Mouse (Mus musculus): ENCODE data around the gene Gm11639. TPM values are rescaled to one million over a fixed set of nuclear protein-coding genes. Genes with fewer than 3 reads are reported as not detected.

The Gm11639 gene
- polyA plus RNA-seq, 1 experiment from 2014 or later: 0.01 TPM

DNA sequence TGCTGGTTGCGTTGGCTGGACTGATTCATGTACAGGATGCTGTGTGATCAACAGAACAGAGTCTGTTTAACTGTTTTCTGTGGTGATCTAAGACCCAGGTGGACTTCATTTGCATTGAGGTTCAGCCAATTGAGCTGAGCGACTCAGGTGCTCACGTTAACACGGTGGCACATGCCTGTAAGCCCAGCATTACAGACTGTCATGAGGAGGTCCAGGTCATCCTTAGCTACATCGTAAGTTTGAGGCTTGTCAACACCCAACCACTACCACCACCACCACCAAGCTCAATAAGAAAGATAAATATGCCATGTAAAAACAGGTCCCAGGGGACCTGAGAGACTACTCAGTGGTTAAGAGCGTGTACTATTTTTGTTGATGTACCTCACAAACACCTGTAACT lies 40.1 kb upstream of the Gm11639 start:
- Histone ChIP-seq H3K4me2 (ENCODE audit: low read length) (no peak overlapping the region), H3K27me3 (ENCODE audit: insufficient read depth, low read length) (no peaks in the 10 kb centered on the region), H3K9ac (ENCODE audit: low read depth, low read length) (no peak overlapping the region), H3K9me3 (replicated peaks; ENCODE audit: low read length) (no peaks in the 10 kb centered on the region), H3K4me3 (replicated peaks; ENCODE audit: low read depth, low read length) (no peak overlapping the region), H3K36me3 (ENCODE audit: insufficient read depth, low read length) (no peaks in the 10 kb centered on the region), H3K27ac (no peak overlapping the region), H3K4me1 (replicated peaks; ENCODE audit: insufficient read depth, low read length) (no peaks in the 10 kb centered on the region)
- ATAC-seq (replicated peaks; ENCODE audit: low FRiP score, low read depth) (no peak), DNase-seq (ENCODE audit: low spot score) (no peak)
- no peak for TF ChIP-seq CTCF (IDR thresholded peaks at IDR 0.05; ENCODE audit: low read depth)
- 86% methylated on average over 6 of the region's 6 CpGs for WGBS

DNA sequence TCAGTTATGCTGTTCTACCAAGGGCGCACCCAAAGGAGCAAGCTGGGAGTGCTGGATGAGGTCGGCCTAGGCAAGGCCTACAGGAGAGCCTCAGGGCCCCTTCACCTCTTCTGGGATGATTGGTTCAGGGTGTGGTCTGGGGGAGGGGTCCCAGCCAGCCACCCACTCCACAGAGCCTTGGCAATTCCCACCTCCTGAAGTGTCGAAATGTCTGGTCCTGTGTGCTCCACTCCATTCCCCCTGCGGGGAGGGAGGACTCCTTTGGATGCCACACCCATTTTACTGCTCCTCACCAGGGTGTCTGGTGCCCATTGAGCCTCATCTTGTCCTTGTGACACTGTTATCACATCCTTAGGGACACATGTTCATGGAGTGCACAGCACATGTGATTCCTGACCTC lies 39.3 kb upstream of the Gm11639 start:
- Histone ChIP-seq H3K27me3 (ENCODE audit: insufficient read depth, low read length) (no peaks in the 10 kb centered on the region), H3K4me3 (replicated peaks; ENCODE audit: low read depth, low read length) (no peak overlapping the region), H3K4me2 (ENCODE audit: low read length) (no peak overlapping the region), H3K9me3 (replicated peaks; ENCODE audit: low read length) (no peaks in the 10 kb centered on the region), H3K9ac (ENCODE audit: low read depth, low read length) (no peak overlapping the region), H3K4me1 (replicated peaks; ENCODE audit: insufficient read depth, low read length) (no peaks in the 10 kb centered on the region), H3K36me3 (ENCODE audit: insufficient read depth, low read length) (no peaks in the 10 kb centered on the region), H3K27ac (no peak overlapping the region)
- WGBS: 65% methylated on average over 4 of the region's 4 CpGs
- no peak for ATAC-seq (replicated peaks; ENCODE audit: low FRiP score, low read depth)
- DNase-seq (ENCODE audit: low spot score): no peak
- TF ChIP-seq CTCF (IDR thresholded peaks at IDR 0.05; ENCODE audit: low read depth): no peak

DNA sequence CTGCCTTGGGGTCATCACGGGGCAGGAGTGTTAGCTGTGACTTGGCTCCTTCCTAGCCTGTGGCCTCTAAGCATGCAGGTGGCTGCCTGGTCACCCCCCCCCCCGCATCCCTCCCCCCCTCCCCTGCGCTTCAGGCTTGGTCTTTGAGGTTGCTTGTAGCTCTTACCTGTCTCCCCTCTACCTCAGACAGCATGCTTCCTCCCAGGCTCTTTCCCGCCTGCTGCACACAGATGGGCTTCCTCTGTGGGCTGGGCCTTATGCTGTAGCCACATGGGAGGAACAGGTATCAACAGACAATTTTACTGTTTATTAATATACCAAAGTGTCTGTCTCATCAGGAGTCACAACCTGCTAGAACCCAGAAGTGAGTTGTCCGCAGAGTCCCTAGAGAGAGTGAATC lies 38.9 kb upstream of the Gm11639 start:
- Histone ChIP-seq H3K4me3 (replicated peaks; ENCODE audit: low read depth, low read length) (no peak overlapping the region), H3K27me3 (ENCODE audit: insufficient read depth, low read length) (no peaks in the 10 kb centered on the region), H3K4me2 (ENCODE audit: low read length) (no peak overlapping the region), H3K9me3 (replicated peaks; ENCODE audit: low read length) (no peaks in the 10 kb centered on the region), H3K36me3 (ENCODE audit: insufficient read depth, low read length) (no peaks in the 10 kb centered on the region), H3K27ac (no peak overlapping the region), H3K4me1 (replicated peaks; ENCODE audit: insufficient read depth, low read length) (no peaks in the 10 kb centered on the region), H3K9ac (ENCODE audit: low read depth, low read length) (no peak overlapping the region)
- TF ChIP-seq CTCF (IDR thresholded peaks at IDR 0.05; ENCODE audit: low read depth): no peak
- no peak for ATAC-seq (replicated peaks; ENCODE audit: low FRiP score, low read depth)
- no peak for DNase-seq (ENCODE audit: low spot score)
- 76% methylated on average over 5 of the region's 5 CpGs for WGBS

DNA sequence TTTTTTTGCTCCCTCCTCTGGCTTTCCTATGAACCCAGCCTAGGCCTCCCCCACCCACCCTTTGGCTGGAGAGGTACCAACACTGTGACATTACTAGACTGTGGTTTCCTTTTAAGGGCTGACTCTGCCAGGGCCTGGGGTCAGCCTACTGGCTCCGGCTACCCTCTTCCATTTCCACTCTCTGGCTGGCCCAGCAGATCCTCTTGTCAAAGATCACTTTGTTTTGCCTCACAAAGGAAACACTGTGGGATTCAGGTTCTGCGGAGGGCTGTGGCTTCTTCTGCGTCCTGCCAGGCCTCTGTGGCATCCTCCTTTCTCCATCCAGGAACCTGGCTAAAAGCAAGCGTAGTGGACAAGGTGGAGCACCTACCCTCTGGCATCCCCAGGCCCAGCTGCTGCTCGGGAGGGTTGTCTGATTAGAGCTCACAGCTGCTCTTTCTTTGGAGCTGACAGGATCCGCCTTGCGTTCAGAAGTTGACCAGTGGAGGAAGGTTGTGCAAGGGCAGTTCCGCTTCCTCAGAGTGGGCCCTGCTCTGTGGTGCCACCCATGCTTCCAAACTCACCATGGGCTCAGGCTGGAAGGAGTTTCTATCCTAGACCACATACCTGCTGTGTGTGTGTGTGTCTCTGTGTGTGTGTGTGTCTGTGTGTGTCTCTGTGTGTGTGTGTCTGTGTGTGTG lies 38.2 kb upstream of the Gm11639 start:
- Histone ChIP-seq H3K4me1 (replicated peaks; ENCODE audit: insufficient read depth, low read length) (no peaks in the 10 kb centered on the region), H3K27ac (no peak overlapping the region), H3K36me3 (ENCODE audit: insufficient read depth, low read length) (no peaks in the 10 kb centered on the region), H3K4me2 (ENCODE audit: low read length) (no peak overlapping the region), H3K9me3 (replicated peaks; ENCODE audit: low read length) (no peaks in the 10 kb centered on the region), H3K27me3 (ENCODE audit: insufficient read depth, low read length) (no peaks in the 10 kb centered on the region), H3K4me3 (replicated peaks; ENCODE audit: low read depth, low read length) (no peak overlapping the region), H3K9ac (ENCODE audit: low read depth, low read length) (no peak overlapping the region)
- 75% methylated on average over 8 of the region's 8 CpGs for WGBS
- DNase-seq (ENCODE audit: low spot score) (no peak), ATAC-seq (replicated peaks; ENCODE audit: low FRiP score, low read depth) (no peak)
- no peak for TF ChIP-seq CTCF (IDR thresholded peaks at IDR 0.05; ENCODE audit: low read depth)

DNA sequence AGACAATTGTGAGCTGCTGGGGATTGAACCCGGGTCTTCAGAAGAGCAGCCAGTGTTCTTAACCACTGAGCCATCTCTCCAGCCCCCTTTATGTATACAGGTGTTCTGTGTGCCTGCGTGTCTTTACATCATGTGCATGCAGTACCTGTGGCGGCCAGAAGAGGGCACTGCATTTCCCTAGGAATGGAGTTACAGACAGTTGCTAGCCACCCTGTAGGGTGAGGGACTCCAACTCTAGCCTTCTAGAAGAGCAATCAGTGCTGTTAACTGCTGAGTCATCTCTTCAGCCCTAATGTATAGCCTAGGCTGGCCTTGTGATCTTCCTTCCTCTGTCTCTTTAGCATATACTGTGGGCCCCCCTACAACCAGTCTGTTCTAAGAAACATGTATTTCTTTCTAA lies 36.9 kb upstream of the Gm11639 start:
- Histone ChIP-seq H3K4me1 (replicated peaks; ENCODE audit: insufficient read depth, low read length) (no peaks in the 10 kb centered on the region), H3K4me3 (replicated peaks; ENCODE audit: low read depth, low read length) (no peak overlapping the region), H3K9ac (ENCODE audit: low read depth, low read length) (no peak overlapping the region), H3K27ac (no peak overlapping the region), H3K27me3 (ENCODE audit: insufficient read depth, low read length) (no peaks in the 10 kb centered on the region), H3K36me3 (ENCODE audit: insufficient read depth, low read length) (no peaks in the 10 kb centered on the region), H3K9me3 (replicated peaks; ENCODE audit: low read length) (no peaks in the 10 kb centered on the region), H3K4me2 (ENCODE audit: low read length) (no peak overlapping the region)
- ATAC-seq (replicated peaks; ENCODE audit: low FRiP score, low read depth) (no peak), DNase-seq (ENCODE audit: low spot score) (no peak)
- peak; percentile 65 for TF ChIP-seq CTCF (IDR thresholded peaks at IDR 0.05; ENCODE audit: low read depth)
- WGBS: 64% methylated on average over 3 of the region's 3 CpGs

DNA sequence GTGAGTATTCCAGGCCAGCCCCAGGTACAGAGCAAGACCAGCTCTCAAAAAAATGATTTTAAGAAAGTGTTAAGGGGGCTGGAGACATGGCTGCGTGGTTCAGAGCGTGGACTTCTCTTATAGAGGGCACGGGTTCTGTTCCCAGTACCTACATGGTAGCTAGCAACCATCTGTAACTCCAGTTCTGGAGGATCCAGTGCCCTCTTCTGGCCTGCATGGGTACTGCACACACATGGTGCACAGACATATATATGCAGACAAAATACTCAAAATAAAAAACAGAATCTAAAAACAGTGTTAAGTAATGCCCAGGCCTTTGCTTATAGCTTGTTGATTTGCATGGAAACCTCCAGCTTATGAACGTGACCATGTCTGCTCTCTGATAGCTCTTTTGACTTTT lies 24.9 kb upstream of the Gm11639 start:
- ATAC-seq (replicated peaks; ENCODE audit: low FRiP score, low read depth) (no peak), DNase-seq (ENCODE audit: low spot score) (no peak)
- no peak overlapping the region for H3K4me2 ChIP-seq (ENCODE audit: low read length)
- H3K36me3 ChIP-seq (ENCODE audit: insufficient read depth, low read length): no peaks in the 10 kb centered on the region
- 85% methylated on average over 4 of the region's 4 CpGs for WGBS
- no peaks in the 10 kb centered on the region for H3K27me3 ChIP-seq (ENCODE audit: insufficient read depth, low read length)
- H3K4me1 ChIP-seq (replicated peaks; ENCODE audit: insufficient read depth, low read length): no peaks in the 10 kb centered on the region; the same call in 1 of the 2 replicates
- H3K4me3 ChIP-seq (replicated peaks; ENCODE audit: low read depth, low read length): no peak overlapping the region
- TF ChIP-seq CTCF (IDR thresholded peaks at IDR 0.05; ENCODE audit: low read depth): peak; percentile 29; the same call in 1 of the 2 replicates
- no peak overlapping the region for H3K9ac ChIP-seq (ENCODE audit: low read depth, low read length)
- no peaks in the 10 kb centered on the region for H3K9me3 ChIP-seq (replicated peaks; ENCODE audit: low read length)
- no peak overlapping the region for H3K27ac ChIP-seq

DNA sequence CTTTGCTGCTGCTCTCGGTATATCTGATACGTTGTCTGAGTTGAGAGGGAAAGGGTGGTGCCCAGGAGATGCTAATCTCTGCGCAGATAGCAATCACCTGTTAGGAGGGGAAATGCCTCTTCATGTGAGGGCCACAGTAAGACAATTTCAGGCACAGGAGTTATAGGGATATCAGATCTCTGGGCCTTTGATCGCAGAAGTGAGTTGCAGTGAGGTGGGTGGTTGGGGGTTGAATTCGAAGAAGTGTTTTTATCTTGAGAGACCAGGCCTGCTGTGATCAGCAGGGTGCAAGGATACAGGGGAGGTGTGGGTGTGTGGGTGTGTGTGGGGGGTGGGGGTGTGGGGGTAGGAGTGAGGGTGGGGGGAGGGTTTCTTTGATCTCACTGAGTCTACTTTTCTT lies 24.4 kb upstream of the Gm11639 start:
- Histone ChIP-seq H3K4me3 (replicated peaks; ENCODE audit: low read depth, low read length) (no peak overlapping the region), H3K4me1 (replicated peaks; ENCODE audit: insufficient read depth, low read length) (no peaks in the 10 kb centered on the region; the same call in 1 of the 2 replicates), H3K9ac (ENCODE audit: low read depth, low read length) (no peak overlapping the region), H3K4me2 (ENCODE audit: low read length) (no peak overlapping the region), H3K9me3 (replicated peaks; ENCODE audit: low read length) (no peaks in the 10 kb centered on the region), H3K27ac (no peak overlapping the region), H3K27me3 (ENCODE audit: insufficient read depth, low read length) (no peaks in the 10 kb centered on the region), H3K36me3 (ENCODE audit: insufficient read depth, low read length) (no peaks in the 10 kb centered on the region)
- no peak for TF ChIP-seq CTCF (IDR thresholded peaks at IDR 0.05; ENCODE audit: low read depth)
- DNase-seq (ENCODE audit: low spot score) (no peak), ATAC-seq (replicated peaks; ENCODE audit: low FRiP score, low read depth) (no peak)
- 54% methylated on average over 5 of the region's 5 CpGs for whole genome bisulfite sequencing
